Mouse (Mus musculus) stomach, embryonic 15.5 days (tissue): ENCODE results near the gene Pjvk. TPM values are rescaled to one million over a fixed set of nuclear protein-coding genes. Genes with fewer than 3 reads are reported as not detected.

Experiments used
- ATAC-seq: fragments of 200-750 bp; cut with Nextera tagmentation; 2 replicates; pipeline ENCODE4 v1.8.0; 2017; ENCODE audit warnings: low read depth, moderate number of reproducible peaks, moderate TSS enrichment; ENCODE audit not compliant: insufficient read depth, low FRiP score
- H3K27ac ChIP-seq: fragments of 300-500 bp; sonication (generic); 2 replicates; pipeline ENCODE4 v1.5.1; 2015; ENCODE audit warnings: mild to moderate bottlenecking, inconsistent platforms
- H3K27me3 ChIP-seq: fragments of 300-500 bp; sonication (generic); replicated peaks from 2 replicates; pipeline ENCODE4 v1.6.1; 2015; ENCODE audit warnings: inconsistent platforms
- H3K36me3 ChIP-seq: fragments of 300-500 bp; sonication (generic); 2 replicates; pipeline ENCODE4 v1.6.1; 2015; ENCODE audit warnings: inconsistent platforms
- H3K4me1 ChIP-seq: fragments of 300-500 bp; sonication (generic); 2 replicates; pipeline ENCODE4 v1.6.1; 2015; ENCODE audit warnings: inconsistent platforms
- H3K4me2 ChIP-seq: fragments of 300-500 bp; sonication (generic); 2 replicates; pipeline ENCODE4 v1.6.1; 2015; ENCODE audit warnings: mild to moderate bottlenecking, inconsistent platforms
- H3K4me3 ChIP-seq: fragments of 300-500 bp; sonication (generic); replicated peaks from 2 replicates; pipeline ENCODE4 v1.5.1; 2015; ENCODE audit warnings: inconsistent platforms
- H3K9ac ChIP-seq: fragments of 300-500 bp; sonication (generic); 2 replicates; pipeline ENCODE4 v1.6.1; 2015; ENCODE audit warnings: inconsistent platforms
- H3K9me3 ChIP-seq: fragments of 300-500 bp; sonication (generic); 2 replicates; pipeline ENCODE4 v1.6.1; 2016; ENCODE audit warnings: inconsistent platforms
- WGBS: fragments of 180-500 bp; shearing (Covaris S2); methylation state at CpG from one replicate; pipeline ENCODE4 v1.1.7; 2015; 5-methylcytosine and 5-hydroxymethylcytosine counted together
- polyA plus RNA-seq: library from polyadenylated mRNA; unstranded; fragments of >200 nt; fragmentation: Nextera tagmentation; extraction: Ambion mirVana; gene quantifications from 2 replicates; pipeline ENCODE4 v1.2.1, GENCODE M21; 2015

The Pjvk gene
- polyA plus RNA-seq, 1 experiment from 2014 or later, result 0.32 TPM

- WGBS, result 77% methylated on average over 12 of the region's 12 CpGs
- H3K4me3 ChIP-seq, result no peak overlapping the region
- H3K9me3 ChIP-seq, result no peaks in the 10 kb centered on the region
- ATAC-seq, result no peak
- no peak overlapping the region for H3K4me2 ChIP-seq
- no peaks in the 10 kb centered on the region for H3K4me1 ChIP-seq
- no peak overlapping the region for H3K9ac ChIP-seq
- H3K36me3 ChIP-seq, result peaks cover 41% of the 10 kb centered on the region
- H3K27ac ChIP-seq, result no peak overlapping the region
- no peaks in the 10 kb centered on the region for H3K27me3 ChIP-seq
Measured at GRCm38 (mm10) chr2:76690436-76691204, 42.3 kb downstream of the Pjvk start.

DNA sequence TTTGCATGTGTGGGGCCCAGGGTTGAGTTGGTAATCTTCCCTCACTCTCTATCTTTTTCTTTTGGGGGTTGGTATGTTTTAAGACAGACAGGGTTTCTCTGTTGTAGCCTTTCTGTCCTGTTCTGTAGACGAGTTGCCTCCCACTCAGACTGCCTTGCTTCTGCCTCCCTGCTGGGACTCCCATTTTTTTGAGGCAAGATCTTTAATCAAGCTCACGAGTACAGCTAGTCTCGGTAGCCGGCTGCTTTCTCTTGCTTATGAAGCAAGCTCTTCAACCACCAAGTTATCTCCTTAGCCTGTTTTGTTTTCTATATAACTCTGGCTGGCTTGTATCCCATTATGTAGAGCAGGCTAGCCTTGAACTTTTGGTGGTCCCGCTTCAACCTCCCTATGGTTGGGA is 45.5 kb downstream of the Pjvk start:
- Histone ChIP-seq H3K27ac (no peak overlapping the region), H3K36me3 (peaks cover 29% of the 10 kb centered on the region; the same call in 1 of the 2 replicates), H3K4me1 (no peaks in the 10 kb centered on the region), H3K27me3 (no peaks in the 10 kb centered on the region), H3K9ac (no peak overlapping the region), H3K4me3 (no peak overlapping the region), H3K4me2 (no peak overlapping the region), H3K9me3 (no peaks in the 10 kb centered on the region)
- 85% methylated on average over 5 of the region's 5 CpGs for WGBS
- ATAC-seq, result no peak

DNA sequence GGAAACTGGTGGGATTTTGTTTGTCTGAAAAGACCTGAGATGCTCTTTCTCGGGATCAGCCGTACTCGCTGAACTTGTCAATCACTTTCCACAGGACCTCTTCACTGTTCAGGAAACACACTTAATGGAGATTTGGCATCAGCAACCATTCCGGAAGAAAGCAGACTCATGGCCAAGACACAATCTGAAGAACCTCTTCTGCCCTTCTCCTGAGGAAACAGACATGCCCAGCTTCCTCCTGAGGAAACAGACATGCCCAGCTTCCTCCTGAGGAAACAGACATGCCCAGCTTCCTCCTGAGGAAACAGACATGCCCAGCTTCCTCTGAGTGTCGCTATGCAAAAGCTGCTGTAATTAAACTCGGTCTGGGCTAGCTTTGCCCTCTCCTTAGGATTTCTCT is 47.0 kb downstream of the Pjvk start:
- peaks cover 29% of the 10 kb centered on the region; the same call in 1 of the 2 replicates for H3K36me3 ChIP-seq

GRCm38 (mm10) chr2:76702188-76702587 is 53.9 kb downstream of the Pjvk start:
- Histone ChIP-seq H3K4me1 (no peaks in the 10 kb centered on the region), H3K9me3 (no peaks in the 10 kb centered on the region)
- WGBS, result 88% methylated on average over 3 of the region's 3 CpGs

More for the DNA sequence above, 47.0 kb downstream of the Pjvk start:
- no peak overlapping the region for H3K27ac ChIP-seq
- H3K9me3 ChIP-seq, result no peaks in the 10 kb centered on the region
- no peaks in the 10 kb centered on the region for H3K27me3 ChIP-seq
- ATAC-seq, result no peak
- WGBS, result 69% methylated on average over 6 of the region's 6 CpGs
- no peak overlapping the region for H3K4me2 ChIP-seq
- no peaks in the 10 kb centered on the region for H3K4me1 ChIP-seq
- H3K4me3 ChIP-seq, result no peak overlapping the region
- H3K9ac ChIP-seq, result no peak overlapping the region

DNA sequence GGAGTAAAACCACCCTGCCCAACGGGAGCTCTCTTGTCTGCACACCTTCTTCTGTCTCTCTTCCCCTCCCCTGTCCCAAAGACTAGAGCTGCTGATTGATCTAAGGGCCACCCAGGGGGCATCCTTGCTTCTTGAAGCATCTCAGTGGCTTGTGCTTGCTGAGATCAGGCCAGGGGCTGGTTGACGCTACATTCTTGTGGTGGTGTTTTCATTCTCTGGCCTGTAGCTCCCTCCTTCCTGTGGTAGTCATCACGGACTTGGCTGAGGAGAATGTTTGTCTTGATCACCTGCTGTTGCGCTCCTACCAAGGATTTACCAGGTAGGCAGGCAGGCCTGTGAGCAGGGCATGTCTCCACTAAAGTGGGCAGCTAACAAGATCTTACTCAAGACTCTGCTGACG is 54.5 kb downstream of the Pjvk start:
- Histone ChIP-seq H3K27ac (no peak overlapping the region), H3K4me3 (no peak overlapping the region), H3K9ac (no peak overlapping the region), H3K9me3 (no peaks in the 10 kb centered on the region), H3K4me2 (no peak overlapping the region), H3K36me3 (peaks cover 4% of the 10 kb centered on the region; the same call in 1 of the 2 replicates), H3K27me3 (no peaks in the 10 kb centered on the region), H3K4me1 (no peaks in the 10 kb centered on the region)
- ATAC-seq, result no peak
- WGBS, result 77% methylated on average over 5 of the region's 5 CpGs

More at GRCm38 (mm10) chr2:76702188-76702587, 53.9 kb downstream of the Pjvk start:
- Histone ChIP-seq H3K27me3 (no peaks in the 10 kb centered on the region), H3K27ac (no peak overlapping the region), H3K36me3 (peaks cover 10% of the 10 kb centered on the region; the same call in 1 of the 2 replicates), H3K4me2 (no peak overlapping the region), H3K4me3 (no peak overlapping the region), H3K9ac (no peak overlapping the region)
- ATAC-seq, result no peak

DNA sequence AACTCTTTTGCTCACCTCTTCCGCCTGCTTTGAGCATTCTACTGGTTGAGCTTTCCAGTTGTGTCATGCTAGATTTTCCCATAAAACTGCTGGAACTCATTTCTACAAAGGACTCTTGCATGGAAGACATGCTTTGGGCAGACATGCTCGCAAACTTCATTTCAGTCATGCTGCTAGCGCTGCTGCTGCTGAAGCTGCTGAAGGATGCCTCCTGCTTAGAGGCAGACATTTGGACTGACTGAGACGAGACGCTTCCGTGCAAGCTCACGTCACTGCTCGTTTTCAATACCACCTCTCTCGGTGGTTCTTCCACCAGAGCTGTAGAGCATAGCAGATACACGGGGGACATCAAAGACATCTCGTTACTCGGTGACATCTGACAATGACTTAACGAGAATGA is 57.4 kb downstream of the Pjvk start:
- H3K9ac ChIP-seq, result no peak overlapping the region

More for the DNA sequence above, 57.4 kb downstream of the Pjvk start:
- WGBS, result 90% methylated on average over 13 of the region's 13 CpGs
- Histone ChIP-seq H3K4me1 (no peaks in the 10 kb centered on the region), H3K4me3 (no peak overlapping the region), H3K36me3 (peaks cover 12% of the 10 kb centered on the region; the same call in 1 of the 2 replicates), H3K27me3 (no peaks in the 10 kb centered on the region), H3K4me2 (no peak overlapping the region), H3K9me3 (no peaks in the 10 kb centered on the region), H3K27ac (no peak overlapping the region)
- no peak for ATAC-seq

Other genes with a start within 250 kb of the Pjvk start
- 10.5 and 11.6 TPM in 2 replicates for gene Osbpl6, start 242.0 kb upstream of the Pjvk start, polyA plus RNA-seq
- gene Prkra, start 461 bp upstream of the Pjvk start, polyA plus RNA-seq, result 47.8 and 49.1 TPM in 2 replicates
- 68.8 and 74.0 TPM in 2 replicates for gene Fkbp7, start 24.6 kb downstream of the Pjvk start, polyA plus RNA-seq
- 10.3 and 11.3 TPM in 2 replicates for gene Plekha3, start 26.8 kb downstream of the Pjvk start, polyA plus RNA-seq